Mouse (Mus musculus) kidney, adult 2 months (tissue): ENCODE results near the gene Nusap1.

ENCODE experiments used
- CTCF ChIP-seq: fragments of 200-500 bp; conservative IDR thresholded peaks from 2 replicates; pipeline ENCODE4 v1.5.1; 2011; ENCODE audit warnings: low read depth, mild to moderate bottlenecking, control low read depth, low read length, moderate library complexity, mixed read lengths; ENCODE audit not compliant: insufficient read depth, insufficient read length
- POLR2A ChIP-seq: fragments of 200-500 bp; IDR thresholded peaks from one replicate; pipeline ENCODE4 v1.6.1; 2011; ENCODE audit warnings: low read depth, low read length, control low read depth

DNA sequence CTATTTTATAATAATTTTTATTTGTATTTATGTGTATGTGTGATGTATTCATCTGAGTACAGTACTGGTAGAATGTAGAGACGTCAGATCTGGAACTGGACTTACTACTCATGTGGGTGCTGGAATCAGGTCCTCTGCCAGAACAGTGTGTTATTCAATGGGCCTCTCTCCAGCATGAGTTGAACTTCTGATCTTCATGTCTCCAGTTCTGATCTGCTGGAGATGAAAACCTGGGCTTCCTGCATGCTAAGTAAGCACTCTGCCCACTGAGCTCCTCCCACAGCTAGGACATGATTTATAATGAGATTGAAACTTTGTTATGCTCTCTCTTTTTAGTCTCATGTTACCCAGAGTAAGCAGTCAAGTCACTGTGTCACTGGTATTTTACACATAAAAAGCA, 78.0 kb downstream of the Nusap1 start:
- TF ChIP-seq POLR2A (no peak), CTCF (no peak)
